Mouse (Mus musculus) olfactory bulb, adult 2 months (tissue): ENCODE results near the gene Edn3. TPM values are rescaled to one million over a fixed set of nuclear protein-coding genes. Genes with fewer than 3 reads are reported as not detected.

Experiments used
- H3K27ac ChIP-seq: fragments of 200-500 bp; 2 replicates; pipeline ENCODE4 v1.5.1; 2012; ENCODE audit warnings: low read depth, low read length; ENCODE audit not compliant: insufficient read depth
- H3K4me1 ChIP-seq: fragments of 200-500 bp; 2 replicates; pipeline ENCODE4 v1.6.1; 2012; ENCODE audit warnings: low read length; ENCODE audit not compliant: control insufficient read depth, insufficient read depth
- H3K4me3 ChIP-seq: fragments of 200-500 bp; 2 replicates; pipeline ENCODE4 v1.5.1; 2012; ENCODE audit warnings: mild to moderate bottlenecking, low read depth, low read length, moderate library complexity; ENCODE audit not compliant: insufficient read depth
- CTCF ChIP-seq: fragments of 200-500 bp; IDR thresholded peaks from 2 replicates; pipeline ENCODE4 v1.5.1; 2012; ENCODE audit warnings: low read depth, mild to moderate bottlenecking, low read length, moderate library complexity; ENCODE audit not compliant: insufficient read depth
- POLR2A ChIP-seq: fragments of 200-500 bp; IDR thresholded peaks from 2 replicates; pipeline ENCODE4 v1.6.1; 2012; ENCODE audit warnings: mild to moderate bottlenecking, low read depth, low read length, moderate library complexity; ENCODE audit not compliant: insufficient read depth
- WGBS: fragments of 180-500 bp; shearing (Covaris S2); methylation state at CpG from one replicate; pipeline ENCODE4 v1.1.7; 2018; 5-methylcytosine and 5-hydroxymethylcytosine counted together
- polyA plus RNA-seq: library from polyadenylated mRNA; stranded (reverse); fragments of >200 nt; gene quantifications from 2 replicates; pipeline ENCODE4 v1.2.4, GENCODE M21; 2012; ENCODE audit warnings: low replicate concordance; ENCODE audit not compliant: missing spikeins, insufficient read depth, insufficient read length

Edn3 gene
- polyA plus RNA-seq, 1 experiment, result not detected

GRCm38 (mm10) chr2:174820286-174820685 lies 59.9 kb downstream of the Edn3 start:
- WGBS, result 79% methylated on average over 3 of the region's 3 CpGs
- H3K27ac ChIP-seq, result no peak overlapping the region
- no peaks in the 10 kb centered on the region for H3K4me1 ChIP-seq
- TF ChIP-seq POLR2A (no peak), CTCF (no peak)
- no peak overlapping the region for H3K4me3 ChIP-seq

- TF ChIP-seq CTCF (no peak), POLR2A (no peak)
- Histone ChIP-seq H3K27ac (no peak overlapping the region), H3K4me1 (no peaks in the 10 kb centered on the region), H3K4me3 (no peak overlapping the region)
- WGBS, result 98% methylated on average over 4 of the region's 4 CpGs
These were observed 67.4 kb downstream of the Edn3 start for GRCm38 (mm10) chr2:174827829-174828228.

DNA sequence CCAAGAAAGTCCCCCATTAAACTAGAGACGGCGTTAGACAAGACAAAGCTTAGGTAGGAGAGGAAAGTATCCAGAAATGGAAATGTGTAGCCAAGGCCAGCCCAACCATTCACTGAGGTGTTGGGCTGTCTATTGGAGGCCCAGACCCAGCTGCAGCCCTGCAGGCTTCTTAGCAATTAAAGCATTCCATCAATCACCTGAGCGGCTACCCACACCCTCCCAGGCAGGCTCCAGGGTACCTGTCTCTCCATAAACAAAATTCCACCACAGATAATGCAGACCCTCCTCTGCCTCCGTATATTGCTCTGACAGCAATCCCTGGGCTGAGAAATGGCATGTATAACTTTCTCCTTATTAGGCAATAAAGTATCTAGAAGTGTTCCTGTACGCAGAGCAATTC lies 73.2 kb downstream of the Edn3 start:
- WGBS, result 91% methylated on average over 5 of the region's 5 CpGs
- no peak overlapping the region for H3K4me3 ChIP-seq
- H3K27ac ChIP-seq, result no peak overlapping the region
- TF ChIP-seq CTCF, result no peak
- no peak for TF ChIP-seq POLR2A
- no peaks in the 10 kb centered on the region for H3K4me1 ChIP-seq

Other genes starting within 250 kb of the Edn3 start
- gene Zfp831, start 117.1 kb upstream of the Edn3 start, polyA plus RNA-seq, result not detected in 2 replicates
- not detected in 2 replicates for gene Gm14444, start 249.6 kb downstream of the Edn3 start, polyA plus RNA-seq